ENCODE assay signal across 14 mouse cellular contexts in the genomic region with DNA sequence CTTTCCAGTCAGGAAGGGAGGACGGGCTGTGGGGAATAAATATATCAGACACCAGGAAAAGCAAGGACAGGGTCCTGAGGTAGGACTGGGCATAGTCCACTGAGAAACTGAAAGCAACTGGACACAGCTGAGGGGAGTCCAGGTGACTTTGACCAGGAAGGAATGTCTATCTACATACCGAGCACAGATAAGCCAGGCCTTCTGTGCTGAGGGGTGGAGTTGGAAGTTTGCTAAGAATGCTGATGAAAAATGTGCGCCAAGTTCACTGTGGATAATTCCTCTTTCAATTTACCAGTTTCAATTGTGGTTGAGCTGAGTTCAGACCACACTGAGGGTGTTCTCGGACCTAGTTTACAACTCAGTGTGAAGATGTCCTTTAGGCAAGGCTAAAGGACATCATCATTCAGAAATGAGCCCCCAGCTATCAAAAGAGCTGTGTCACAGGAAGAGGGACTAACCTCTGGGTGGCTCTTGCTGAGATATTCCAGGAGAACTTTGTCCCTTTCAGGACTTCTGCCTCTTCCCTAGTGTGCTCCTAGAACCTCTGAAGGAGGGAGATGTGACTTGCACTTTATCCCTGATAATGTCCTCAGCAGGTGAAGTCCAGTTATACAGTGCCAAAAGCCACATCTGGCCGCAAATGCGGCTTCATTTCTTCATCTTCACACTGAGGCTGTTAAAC. TPM values are rescaled to one million over a fixed set of nuclear protein-coding genes. Genes with fewer than 3 reads are reported as not detected.
DNase-seq lines count a peak whose midpoint lies in the region; ATAC-seq lines count a peak whose summit lies in the region.
"Had no signal": no experiment of that assay in that cellular context is flagged by ENCODE, and none has a peak within 500 bp of the region (broad histone marks: within the 10 kb centered on the region; RNA-seq: fewer than 3 reads in every experiment).

No protein-coding gene starts in this region.

- no peak overlapping the region for H3K4me2 ChIP-seq in liver, embryonic 13.5 days
- no peak overlapping the region for H3K4me2 ChIP-seq in hindbrain, embryonic 11.5 days (replicated peaks; ENCODE audit: low read depth, low read length)
- H3K4me2 ChIP-seq: lung, embryonic 14.5 days; neural tube, embryonic 13.5 days had no signal

- no peak overlapping the region for H3K4me3 ChIP-seq in liver, embryonic 13.5 days (replicated peaks)
- no peak overlapping the region for H3K4me3 ChIP-seq in hindbrain, embryonic 11.5 days (ENCODE audit: low read depth, low read length)
- H3K4me3 ChIP-seq: erythroblast, embryonic 14.5 days; neural tube, embryonic 13.5 days had no signal

- peak overlapping the region; percentile 12 for H3K9ac ChIP-seq in liver, embryonic 13.5 days
- H3K9ac ChIP-seq in hindbrain, embryonic 11.5 days (ENCODE audit: low read depth, low read length) = no peak overlapping the region
- H3K9ac ChIP-seq: lung, embryonic 14.5 days; neural tube, embryonic 13.5 days had no signal

- peaks cover 16% of the 10 kb centered on the region; the same call in 1 of the 2 replicates for H3K27me3 ChIP-seq in liver, embryonic 13.5 days
- no peaks in the 10 kb centered on the region for H3K27me3 ChIP-seq in hindbrain, embryonic 11.5 days (ENCODE audit: control insufficient read depth, insufficient read depth, low read length)
- H3K27me3 ChIP-seq: neural tube, embryonic 13.5 days had no signal

- no peaks in the 10 kb centered on the region for H3K36me3 ChIP-seq in liver, embryonic 13.5 days
- no peaks in the 10 kb centered on the region for H3K36me3 ChIP-seq in hindbrain, embryonic 11.5 days (ENCODE audit: control insufficient read depth, insufficient read depth, low read length)
- H3K36me3 ChIP-seq: neural tube, embryonic 13.5 days had no signal

- peak; percentile 88 for DNase-seq in heart, adult 11 months
- DNase-seq in heart, postnatal 36 days = no peak
- DNase-seq in lung, postnatal 10 days = peak; percentile 32
- no peak for DNase-seq in lung, adult 18-20 months
- no peak for DNase-seq in liver, embryonic 13.5 days
- peak; percentile 46 for DNase-seq in testis, postnatal 10 days (ENCODE audit: low spot score)
- DNase-seq in hindbrain, embryonic 11.5 days (ENCODE audit: low spot score) = no peak
- DNase-seq in cerebellum, postnatal 10 days = no peak
- DNase-seq: adrenal gland, postnatal 25 days; embryo, embryonic 11 days; lung, embryonic 14.5 days had no signal

- peaks cover 46% of the 10 kb centered on the region for H3K4me1 ChIP-seq in liver, embryonic 13.5 days (replicated peaks)
- no peaks in the 10 kb centered on the region for H3K4me1 ChIP-seq in hindbrain, embryonic 11.5 days (replicated peaks; ENCODE audit: control insufficient read depth, insufficient read depth, low read length)

- 53% methylated on average over 6 of the region's 6 CpGs for WGBS in liver, embryonic 13.5 days (ENCODE audit: insufficient replicate concordance)
- 84% methylated on average over 6 of the region's 6 CpGs for WGBS in hindbrain, embryonic 11.5 days

- 0 out of 2 replicates have a peak overlapping the region, but pooled peaks have one; percentile 15 for H3K27ac ChIP-seq in liver, embryonic 13.5 days
- H3K27ac ChIP-seq in hindbrain, embryonic 11.5 days (ENCODE audit: low read depth, low read length) = no peak overlapping the region
- H3K27ac ChIP-seq: neural tube, embryonic 13.5 days had no signal

- H3K9me3 ChIP-seq in liver, embryonic 13.5 days (replicated peaks) = no peaks in the 10 kb centered on the region
- no peaks in the 10 kb centered on the region for H3K9me3 ChIP-seq in hindbrain, embryonic 11.5 days (ENCODE audit: control insufficient read depth, low read length)
- H3K9me3 ChIP-seq: neural tube, embryonic 13.5 days had no signal

- intact Hi-C loops in heart, postnatal 36 days (cut with DNase I) = no loop called here

- 0 out of 2 replicates have a peak, but pooled peaks have one; percentile 8 for ATAC-seq in liver, embryonic 13.5 days (ENCODE audit: low read depth)
- ATAC-seq in hindbrain, embryonic 11.5 days (ENCODE audit: low FRiP score) = no peak
- ATAC-seq: midbrain, embryonic 16.5 days had no signal

RNA-seq across cellular contexts. Expression of gene D5Ertd579e, which starts 5.3 kb away (rescaled TPM):
- 10 to 100 TPM; 75.5 to 90.6 TPM for total RNA-seq in heart, postnatal 36 days (2021)
- 21.9 and 25.3 TPM in 2 replicates for polyA plus RNA-seq in liver, embryonic 13.5 days (2015; fragmentation: Nextera tagmentation; extraction: Ambion mirVana)
- polyA plus RNA-seq in hindbrain, embryonic 11.5 days (2014; fragmentation: Nextera tagmentation; extraction: Ambion mirVana) = 34.4 and 35.4 TPM in 2 replicates

RNA-seq across cellular contexts. Expression of gene Bloc1s4, which starts 47.4 kb away (rescaled TPM):
- total RNA-seq in heart, postnatal 36 days (2021) = 10 to 100 TPM; 10.3 to 14.2 TPM
- 15.5 and 16.7 TPM in 2 replicates for polyA plus RNA-seq in liver, embryonic 13.5 days (2015; fragmentation: Nextera tagmentation; extraction: Ambion mirVana)
- 21.0 and 24.4 TPM in 2 replicates for polyA plus RNA-seq in hindbrain, embryonic 11.5 days (2014; fragmentation: Nextera tagmentation; extraction: Ambion mirVana)

Comparison
In these comparisons a context has a peak if more than half of its experiments do, and no peak if none do; other contexts are left out.
1. DNase-seq: peak in heart, adult 11 months (single experiment), lung, postnatal 10 days (single experiment) and testis, postnatal 10 days (single experiment); none in heart, postnatal 36 days (0 of 2), lung, adult 18-20 months (0 of 2), liver, embryonic 13.5 days (single experiment), hindbrain, embryonic 11.5 days (single experiment) and cerebellum, postnatal 10 days (0 of 2).